Mouse (Mus musculus) intestine, embryonic 16.5 days (tissue): ENCODE measurements around the gene Park7. TPM values are rescaled to one million over a fixed set of nuclear protein-coding genes. Genes with fewer than 3 reads are reported as not detected.
A peak's percentile ranks its signal among the peaks of the same experiment; 100 is the strongest.

Experiments
- ATAC-seq: fragments of 200-750 bp; cut with Nextera tagmentation; 2 replicates; pipeline ENCODE4 v1.8.0; 2017; ENCODE audit warnings: moderate TSS enrichment, moderate library complexity
- H3K27ac ChIP-seq: fragments of 300-500 bp; sonication (generic); 2 replicates; pipeline ENCODE4 v1.5.1; 2014; ENCODE audit warnings: mild to moderate bottlenecking, low read length
- H3K27me3 ChIP-seq: fragments of 300-500 bp; sonication (generic); replicated peaks from 2 replicates; pipeline ENCODE4 v1.6.1; 2014; ENCODE audit warnings: low read length, control low read depth, mixed read lengths; ENCODE audit not compliant: control insufficient read depth, insufficient read depth
- H3K36me3 ChIP-seq: fragments of 300-500 bp; sonication (generic); 2 replicates; pipeline ENCODE4 v1.6.1; 2014; ENCODE audit warnings: low read length, control low read depth; ENCODE audit not compliant: control insufficient read depth, insufficient read depth
- H3K4me1 ChIP-seq: fragments of 300-500 bp; sonication (generic); 2 replicates; pipeline ENCODE4 v1.6.1; 2014; ENCODE audit warnings: low read length, control low read depth, mixed read lengths; ENCODE audit not compliant: control insufficient read depth, insufficient read depth
- H3K4me2 ChIP-seq: fragments of 300-500 bp; sonication (generic); 2 replicates; pipeline ENCODE4 v1.6.1; 2014; ENCODE audit warnings: low read depth, low read length, control low read depth
- H3K4me3 ChIP-seq: fragments of 300-500 bp; sonication (generic); 2 replicates; pipeline ENCODE4 v1.5.1; 2014; ENCODE audit warnings: mild to moderate bottlenecking, low read length
- H3K9ac ChIP-seq: fragments of 300-500 bp; sonication (generic); 2 replicates; pipeline ENCODE4 v1.6.1; 2014; ENCODE audit warnings: low read depth, low read length
- H3K9me3 ChIP-seq: fragments of 300-500 bp; sonication (generic); 2 replicates; pipeline ENCODE4 v1.6.1; 2016; ENCODE audit warnings: low read length, control low read depth; ENCODE audit not compliant: control insufficient read depth
- WGBS: fragments of 180-500 bp; shearing (Covaris S2); extraction: QIAGEN DNeasy Blood & Tissue Kit; methylation state at CpG from one replicate; pipeline ENCODE4 v1.1.7; 2014; 5-methylcytosine and 5-hydroxymethylcytosine counted together
- polyA plus RNA-seq: library from polyadenylated mRNA; unstranded; fragments of >200 nt; fragmentation: Nextera tagmentation; extraction: Ambion mirVana; gene quantifications from 2 replicates; pipeline ENCODE4 v1.2.1, GENCODE M21; 2015

Park7 gene
- polyA plus RNA-seq, 1 experiment from 2014 or later, result 416 TPM

GRCm38 (mm10) chr4:150862626-150863375, 51.4 kb downstream of the Park7 start:
- no peak overlapping the region for H3K27ac ChIP-seq
- H3K27me3 ChIP-seq, result no peaks in the 10 kb centered on the region
- H3K4me3 ChIP-seq, result no peak overlapping the region
- no peaks in the 10 kb centered on the region for H3K9me3 ChIP-seq
- ATAC-seq, result no peak
- WGBS, result 56% methylated on average over 8 of the region's 8 CpGs
- H3K36me3 ChIP-seq, result peaks cover 6% of the 10 kb centered on the region; the same call in 1 of the 2 replicates
- no peak overlapping the region for H3K4me2 ChIP-seq
- no peak overlapping the region for H3K9ac ChIP-seq
- H3K4me1 ChIP-seq, result peaks cover 8% of the 10 kb centered on the region; the same call in 1 of the 2 replicates

- Histone ChIP-seq H3K27me3 (no peaks in the 10 kb centered on the region), H3K4me1 (peaks cover 13% of the 10 kb centered on the region), H3K9ac (no peak overlapping the region), H3K27ac (no peak overlapping the region), H3K4me2 (no peak overlapping the region), H3K9me3 (no peaks in the 10 kb centered on the region), H3K4me3 (no peak overlapping the region), H3K36me3 (no peaks in the 10 kb centered on the region; the same call in 1 of the 2 replicates)
- ATAC-seq, result no peak
- 86% methylated on average over 2 of the region's 2 CpGs for WGBS
These were observed 53.1 kb downstream of the Park7 start for GRCm38 (mm10) chr4:150861161-150861560.

GRCm38 (mm10) chr4:150860526-150860925, 53.7 kb downstream of the Park7 start:
- no peak overlapping the region for H3K9ac ChIP-seq
- 53% methylated on average over 4 of the region's 4 CpGs for WGBS
- no peaks in the 10 kb centered on the region for H3K9me3 ChIP-seq
- no peak overlapping the region for H3K4me2 ChIP-seq
- ATAC-seq, result no peak
- H3K4me3 ChIP-seq, result no peak overlapping the region
- H3K4me1 ChIP-seq, result peaks cover 13% of the 10 kb centered on the region
- H3K36me3 ChIP-seq, result no peaks in the 10 kb centered on the region
- H3K27ac ChIP-seq, result no peak overlapping the region
- H3K27me3 ChIP-seq, result no peaks in the 10 kb centered on the region

- Histone ChIP-seq H3K4me2 (peak overlapping the region; percentile 63), H3K4me3 (peak overlapping the region; percentile 89), H3K27me3 (no peaks in the 10 kb centered on the region), H3K36me3 (no peaks in the 10 kb centered on the region), H3K9ac (peak overlapping the region; percentile 99), H3K9me3 (no peaks in the 10 kb centered on the region), H3K4me1 (peaks cover 12% of the 10 kb centered on the region), H3K27ac (peak overlapping the region; percentile 99)
- ATAC-seq, result peak; percentile 48
- WGBS, result 0% methylated on average over 21 of the region's 43 CpGs
These were observed 58.9 kb downstream of the Park7 start for GRCm38 (mm10) chr4:150855346-150855745.

GRCm38 (mm10) chr4:150854839-150855246, 59.4 kb downstream of the Park7 start:
- Histone ChIP-seq H3K9ac (peak overlapping the region; percentile 99), H3K9me3 (no peaks in the 10 kb centered on the region), H3K4me2 (peak overlapping the region; percentile 63), H3K36me3 (no peaks in the 10 kb centered on the region), H3K27ac (peak overlapping the region; percentile 99), H3K27me3 (no peaks in the 10 kb centered on the region), H3K4me3 (peak overlapping the region; percentile 89), H3K4me1 (peaks cover 12% of the 10 kb centered on the region)
- WGBS, result under 1% methylated on average over 52 of the region's 59 CpGs
- peak; percentile 85 for ATAC-seq

GRCm38 (mm10) chr4:150853680-150854461, 60.4 kb downstream of the Park7 start, which contains the start of gene Errfi1:
Gene Errfi1 (plus strand): TSS chr4:150853919.
- ATAC-seq, result peak; percentile 84
- peak within 1 kb of the TSS; percentile 68 for H3K9ac ChIP-seq
- H3K4me2 ChIP-seq, result peak within 1 kb of the TSS; percentile 58
- no peaks in the 10 kb centered on the region for H3K27me3 ChIP-seq
- 45% methylated on average over 13 of the region's 13 CpGs for WGBS
- H3K27ac ChIP-seq, result peak within 1 kb of the TSS; percentile 93
- H3K4me1 ChIP-seq, result peaks cover 12% of the 10 kb centered on the region
- H3K4me3 ChIP-seq, result peak within 1 kb of the TSS; percentile 89
- no peaks in the 10 kb centered on the region for H3K36me3 ChIP-seq
- H3K9me3 ChIP-seq, result no peaks in the 10 kb centered on the region

DNA sequence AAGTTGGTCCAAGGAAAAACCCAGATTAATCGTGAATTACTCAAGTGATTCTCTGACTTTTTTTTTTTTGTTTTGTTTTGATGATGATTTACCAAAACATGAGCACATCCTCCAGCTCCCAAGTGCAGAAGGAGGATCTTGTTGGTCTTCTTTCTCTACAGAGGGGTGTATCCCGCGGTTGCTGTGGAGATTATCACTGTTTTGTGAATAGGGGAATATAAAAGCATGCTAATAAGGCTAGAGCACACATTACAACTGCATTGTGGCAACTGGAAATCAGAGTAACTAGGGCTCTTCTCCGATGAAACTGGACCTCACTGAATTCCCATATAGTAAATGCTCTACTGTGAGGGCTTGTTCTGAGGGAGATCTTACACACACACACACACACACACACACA, 61.8 kb downstream of the Park7 start:
- Histone ChIP-seq H3K27me3 (no peaks in the 10 kb centered on the region), H3K4me3 (no peak overlapping the region), H3K9ac (no peak overlapping the region), H3K27ac (peak overlapping the region; percentile 93), H3K9me3 (no peaks in the 10 kb centered on the region), H3K4me1 (peaks cover 12% of the 10 kb centered on the region), H3K36me3 (no peaks in the 10 kb centered on the region), H3K4me2 (peak overlapping the region; percentile 9; the same call in 1 of the 2 replicates)
- no peak for ATAC-seq
- WGBS, result 61% methylated on average over 4 of the region's 4 CpGs

DNA sequence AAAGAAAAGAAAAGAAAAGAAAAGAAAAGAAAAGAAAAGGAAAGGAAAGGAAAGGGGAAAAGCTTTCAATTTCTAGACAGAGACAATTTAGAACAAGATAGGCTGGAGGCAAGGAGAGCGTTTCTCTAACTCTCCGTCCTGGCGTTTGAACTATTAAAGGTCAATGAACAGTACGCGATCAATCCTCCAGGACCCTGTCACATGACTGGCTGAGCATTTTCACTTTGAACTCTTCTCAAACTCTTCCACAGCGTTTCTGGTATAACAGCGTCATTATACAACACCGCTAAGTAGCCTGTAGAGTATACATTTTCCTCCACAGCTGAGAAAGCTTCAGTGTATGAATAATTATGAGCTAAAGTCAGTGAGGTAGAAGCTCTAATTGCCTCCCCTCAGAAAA, 62.2 kb downstream of the Park7 start:
- WGBS, result 38% methylated on average over 8 of the region's 8 CpGs

GRCm38 (mm10) chr4:150850893-150851292, 63.3 kb downstream of the Park7 start:
- no peak for ATAC-seq
- WGBS, result 78% methylated on average over 4 of the region's 4 CpGs
- Histone ChIP-seq H3K27ac (no peak overlapping the region), H3K36me3 (no peaks in the 10 kb centered on the region), H3K4me2 (no peak overlapping the region), H3K4me1 (peaks cover 7% of the 10 kb centered on the region; the same call in 1 of the 2 replicates), H3K9me3 (no peaks in the 10 kb centered on the region), H3K4me3 (no peak overlapping the region), H3K9ac (no peak overlapping the region), H3K27me3 (no peaks in the 10 kb centered on the region)

More for the DNA sequence above, 62.2 kb downstream of the Park7 start:
- no peak for ATAC-seq
- peaks cover 10% of the 10 kb centered on the region for H3K4me1 ChIP-seq
- no peak overlapping the region for H3K4me3 ChIP-seq
- H3K9me3 ChIP-seq, result no peaks in the 10 kb centered on the region
- H3K9ac ChIP-seq, result no peak overlapping the region
- H3K4me2 ChIP-seq, result no peak overlapping the region
- no peak overlapping the region for H3K27ac ChIP-seq
- H3K36me3 ChIP-seq, result no peaks in the 10 kb centered on the region
- no peaks in the 10 kb centered on the region for H3K27me3 ChIP-seq
